Mouse (Mus musculus) splenic B cell, adult 2 months (primary cell): ENCODE results near the gene Mcm3ap.

Source experiments
- DNase-seq: peaks from one replicate; pipeline ENCODE4 v3.0.0-alpha.2; 2011; ENCODE audit warnings: low read depth, low spot score
- H3K27me3 ChIP-seq: 2 replicates; pipeline ENCODE4 v1.6.1; 2012; ENCODE audit warnings: mild to moderate bottlenecking, low read length, moderate library complexity, mixed read lengths; ENCODE audit not compliant: control insufficient read depth, poor library complexity, insufficient read depth, severe bottlenecking
- H3K36me3 ChIP-seq: 2 replicates; pipeline ENCODE4 v1.6.1; 2012; ENCODE audit warnings: mild to moderate bottlenecking, low read length, moderate library complexity, mixed read lengths; ENCODE audit not compliant: control insufficient read depth, poor library complexity, insufficient read depth, severe bottlenecking

Gene Mcm3ap

GRCm38 (mm10) chr10:76535526-76535925 is 66.8 kb downstream of the Mcm3ap start:
- H3K36me3 ChIP-seq = no peaks in the 10 kb centered on the region
- H3K27me3 ChIP-seq = no peaks in the 10 kb centered on the region
- no peak for DNase-seq

- H3K27me3 ChIP-seq = no peaks in the 10 kb centered on the region
- H3K36me3 ChIP-seq = no peaks in the 10 kb centered on the region
- DNase-seq = no peak
Observed at GRCm38 (mm10) chr10:76537619-76538018, 68.9 kb downstream of the Mcm3ap start.

- peak; percentile 59 for DNase-seq
- Histone ChIP-seq H3K27me3 (no peaks in the 10 kb centered on the region), H3K36me3 (no peaks in the 10 kb centered on the region; the same call in 1 of the 2 replicates)
Observed at GRCm38 (mm10) chr10:76541336-76542085, 72.8 kb downstream of the Mcm3ap start.

- Histone ChIP-seq H3K27me3 (no peaks in the 10 kb centered on the region), H3K36me3 (no peaks in the 10 kb centered on the region; the same call in 1 of the 2 replicates)
- DNase-seq = peak; percentile 43
Observed at GRCm38 (mm10) chr10:76542636-76543375, 74.1 kb downstream of the Mcm3ap start.

- Histone ChIP-seq H3K27me3 (no peaks in the 10 kb centered on the region), H3K36me3 (no peaks in the 10 kb centered on the region; the same call in 1 of the 2 replicates)
- DNase-seq = no peak
Observed at GRCm38 (mm10) chr10:76546566-76546965, 77.8 kb downstream of the Mcm3ap start.

GRCm38 (mm10) chr10:76548218-76548617 is 79.5 kb downstream of the Mcm3ap start:
- no peaks in the 10 kb centered on the region for H3K27me3 ChIP-seq
- DNase-seq = no peak
- H3K36me3 ChIP-seq = no peaks in the 10 kb centered on the region; the same call in 1 of the 2 replicates

GRCm38 (mm10) chr10:76550458-76550857 is 81.7 kb downstream of the Mcm3ap start:
- H3K36me3 ChIP-seq = peaks cover 1% of the 10 kb centered on the region
- no peaks in the 10 kb centered on the region for H3K27me3 ChIP-seq
- no peak for DNase-seq

- Histone ChIP-seq H3K27me3 (no peaks in the 10 kb centered on the region), H3K36me3 (peaks cover 1% of the 10 kb centered on the region)
- DNase-seq = no peak
Observed at GRCm38 (mm10) chr10:76551556-76551955, 82.8 kb downstream of the Mcm3ap start.

GRCm38 (mm10) chr10:76554061-76554460 is 85.3 kb downstream of the Mcm3ap start:
- Histone ChIP-seq H3K27me3 (no peaks in the 10 kb centered on the region), H3K36me3 (peaks cover 1% of the 10 kb centered on the region; the same call in 1 of the 2 replicates)
- DNase-seq = no peak

- no peak for DNase-seq
- Histone ChIP-seq H3K36me3 (no peaks in the 10 kb centered on the region), H3K27me3 (no peaks in the 10 kb centered on the region)
Observed at GRCm38 (mm10) chr10:76561972-76562371, 93.2 kb downstream of the Mcm3ap start, which contains the start of gene Spatc1l. TSS of gene Spatc1l (plus strand) at chr10:76562272.
